8 mouse cellular contexts compared by ENCODE assay signal in the genomic region with DNA sequence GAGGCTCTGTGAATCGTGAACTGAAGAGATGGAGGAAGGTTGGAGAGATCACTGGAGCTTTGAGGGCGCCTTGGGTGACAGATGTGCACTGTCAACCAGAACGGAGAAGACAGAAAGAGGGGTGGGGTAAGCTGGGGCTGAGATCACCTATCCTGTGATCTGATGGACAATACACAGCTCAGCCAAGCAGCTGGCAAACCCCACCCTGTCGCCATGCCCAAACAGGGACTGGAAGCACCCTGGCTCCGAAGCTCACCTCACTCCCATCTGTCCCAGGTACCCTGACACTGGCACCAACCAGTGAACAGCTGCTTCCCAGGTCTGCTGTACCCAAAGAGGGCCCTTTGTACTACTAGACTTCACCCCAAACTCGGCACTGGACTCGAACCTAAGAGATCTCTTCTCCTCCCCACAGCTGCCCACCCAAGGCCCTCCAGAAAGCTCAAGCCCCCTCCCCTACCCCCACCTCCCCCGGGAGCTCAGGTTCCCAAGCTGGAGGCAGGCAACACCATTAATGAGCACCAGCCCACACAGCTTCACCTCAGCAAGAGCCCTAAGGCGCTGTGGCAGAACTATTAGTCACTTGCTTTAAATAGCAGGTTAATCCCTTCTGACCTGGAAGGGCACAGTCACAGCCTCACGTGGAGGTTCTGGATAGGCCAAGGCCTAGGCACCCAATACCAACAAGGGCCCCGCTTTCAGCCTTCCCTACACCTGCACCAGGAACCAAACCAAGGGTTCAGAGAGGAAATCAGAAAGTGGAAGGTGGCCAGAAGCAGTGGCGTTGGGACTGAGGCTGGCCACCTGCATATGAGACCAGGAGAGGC. TPM values are rescaled to one million over a fixed set of nuclear protein-coding genes. Genes with fewer than 3 reads are reported as not detected.
DNase-seq lines count a peak whose midpoint lies in the region; ATAC-seq and TF ChIP-seq lines count a peak whose summit lies in the region.
"Had no signal": no experiment of that assay in that cellular context is flagged by ENCODE, and none has a peak within 500 bp of the region (broad histone marks: within the 10 kb centered on the region; RNA-seq: fewer than 3 reads in every experiment).

No protein-coding gene starts in this region.

- no peak for ATAC-seq in embryonic facial prominence, embryonic 13.5 days (ENCODE audit: insufficient number of reproducible peaks, insufficient read depth, low FRiP score, low TSS enrichment, low read depth)
- ATAC-seq in limb, embryonic 14.5 days (ENCODE audit: low FRiP score, low read depth): no peak

- H3K4me2 ChIP-seq in embryonic facial prominence, embryonic 13.5 days: peak overlapping the region; percentile 86
- H3K4me2 ChIP-seq in limb, embryonic 14.5 days (replicated peaks; ENCODE audit: low read depth, low read length, severe bottlenecking): peak overlapping the region; percentile 90

- no peak for TF ChIP-seq POLR2A in limb, embryonic 14.5 days (IDR thresholded peaks at IDR 0.05; ENCODE audit: borderline replicate concordance, extremely low read depth, insufficient read depth, insufficient read length)

- no peaks in the 10 kb centered on the region for H3K9me3 ChIP-seq in ES-E14 (ENCODE audit: control insufficient read depth, insufficient read depth, low read depth, low read length)
- no peaks in the 10 kb centered on the region for H3K9me3 ChIP-seq in embryonic facial prominence, embryonic 13.5 days
- H3K9me3 ChIP-seq in limb, embryonic 14.5 days (ENCODE audit: control insufficient read depth, low read length): no peaks in the 10 kb centered on the region

- H3K27me3 ChIP-seq in embryonic facial prominence, embryonic 13.5 days: no peaks in the 10 kb centered on the region
- no peaks in the 10 kb centered on the region for H3K27me3 ChIP-seq in limb, embryonic 14.5 days (ENCODE audit: control insufficient read depth, insufficient read depth, low read length)

- DNase-seq in ES-E14 (ENCODE audit: low read depth, low spot score): no peak
- DNase-seq in heart, postnatal 36 days: peak; percentile 29 to 38
- no peak for DNase-seq in limb, embryonic 14.5 days (ENCODE audit: low spot score)
- DNase-seq in left cerebral cortex, postnatal 25 days (ENCODE audit: low spot score in 2 of 2): no peak
- no peak for DNase-seq in layer of hippocampus, adult 9-10 months (ENCODE audit: low spot score)
- DNase-seq in urinary bladder, postnatal 25 days (ENCODE audit: low spot score): no peak

- in situ Hi-C loops in ES-E14 (cut with MboI; ENCODE audit: low sequenced_read_pairs in 2 of 2, unreplicated experiment in 2 of 2): loop anchor here (25.0 kb wide), 1 partner anchor 215 kb away; no protein-coding TSS in a partner anchor

- peaks cover 0 to 16% of the 10 kb centered on the region in 2 experiments; a peak in 3 of 4 replicates for H3K4me1 ChIP-seq in ES-E14 (ENCODE audit: control insufficient read depth in 2 of 2, insufficient read depth in 2 of 2, low read length in 2 of 2, poor library complexity in 1 of 2)
- H3K4me1 ChIP-seq in embryonic facial prominence, embryonic 13.5 days: peaks cover 18% of the 10 kb centered on the region
- peaks cover 16% of the 10 kb centered on the region; the same call in 1 of the 2 replicates for H3K4me1 ChIP-seq in limb, embryonic 14.5 days (ENCODE audit: control insufficient read depth, insufficient read depth, low read length)

- WGBS in embryonic facial prominence, embryonic 13.5 days: 40% methylated on average over 12 of the region's 12 CpGs
- WGBS in limb, embryonic 14.5 days: 37% methylated on average over 12 of the region's 12 CpGs

- peak overlapping the region in 1 of 2 experiments; percentile 24; a peak in 1 of 4 replicates for H3K4me3 ChIP-seq in ES-E14 (ENCODE audit: insufficient read depth in 1 of 2, low read depth in 1 of 2, low read length in 2 of 2, poor library complexity in 1 of 2, severe bottlenecking in 1 of 2)
- H3K4me3 ChIP-seq in embryonic facial prominence, embryonic 13.5 days: peak overlapping the region; percentile 74
- peak overlapping the region; percentile 70 for H3K4me3 ChIP-seq in limb, embryonic 14.5 days (replicated peaks; ENCODE audit: low read length)

- intact Hi-C loops in heart, postnatal 36 days (cut with DNase I): no loop called here
- intact Hi-C loops in left cerebral cortex, postnatal 25 days (cut with DNase I): no loop called here

- H3K9ac ChIP-seq in ES-E14 (ENCODE audit: insufficient read depth, low read depth, low read length, poor library complexity, severe bottlenecking): 0 out of 2 replicates have a peak overlapping the region, but pooled peaks have one; percentile 74
- H3K9ac ChIP-seq in embryonic facial prominence, embryonic 13.5 days: 0 out of 2 replicates have a peak overlapping the region, but pooled peaks have one; percentile 85
- H3K9ac ChIP-seq in limb, embryonic 14.5 days (ENCODE audit: low read depth, low read length, severe bottlenecking): peak overlapping the region; percentile 70; the same call in 1 of the 2 replicates

- peaks cover 27% of the 10 kb centered on the region for H3K36me3 ChIP-seq in ES-E14 (ENCODE audit: control insufficient read depth, insufficient read depth, low read length, poor library complexity, severe bottlenecking)
- H3K36me3 ChIP-seq in embryonic facial prominence, embryonic 13.5 days: peaks cover 25% of the 10 kb centered on the region
- H3K36me3 ChIP-seq in limb, embryonic 14.5 days (ENCODE audit: control insufficient read depth, insufficient read depth, low read length): peaks cover 24% of the 10 kb centered on the region

- H3K27ac ChIP-seq in ES-E14 (ENCODE audit: insufficient read depth, low read depth, low read length, poor library complexity, severe bottlenecking): no peak overlapping the region
- H3K27ac ChIP-seq in embryonic facial prominence, embryonic 13.5 days: no peak overlapping the region
- no peak overlapping the region for H3K27ac ChIP-seq in limb, embryonic 14.5 days (replicated peaks; ENCODE audit: low read depth, low read length)

TF ChIP-seq in ES-E14, 5 proteins besides CTCF, POLR2A, EP300 and RAD21:
- TF ChIP-seq ZC3H11A (IDR thresholded peaks at IDR 0.05; ENCODE audit: borderline replicate concordance, low read depth, low read length) (no peak), ZNF384 (IDR thresholded peaks at IDR 0.05; ENCODE audit: low read depth, low read length) (no peak), CHD2 (IDR thresholded peaks at IDR 0.05; ENCODE audit: low read depth, low read length) (no peak), MAFK (IDR thresholded peaks at IDR 0.05; ENCODE audit: insufficient read depth, low read depth, low read length) (no peak), HCFC1 (IDR thresholded peaks at IDR 0.05; ENCODE audit: borderline replicate concordance, insufficient read depth, low read length) (no peak)
TF ChIP-seq in ES-E14: peak in this region for 0.

RNA-seq across cellular contexts. Expression of a gene that starts 1.6 kb away (rescaled TPM):
- 412 and 560 TPM in 2 replicates for total RNA-seq in ES-E14 (2012; rRNA removed)
- 145 and 152 TPM in 2 replicates for polyA plus RNA-seq in embryonic facial prominence, embryonic 13.5 days (2015; fragmentation: Nextera tagmentation; extraction: Ambion mirVana)
- 100 to 1,000 TPM; 135 to 138 TPM for total RNA-seq in heart, postnatal 36 days (2021)
- 151 and 219 TPM in 2 replicates for polyA plus RNA-seq in limb, embryonic 14.5 days (2012; rRNA removed)
- polyA plus RNA-seq in limb, embryonic 14.5 days (2014; fragmentation: Nextera tagmentation; extraction: Ambion mirVana): 166 and 177 TPM in 2 replicates
- 100 to 1,000 TPM; 170 to 197 TPM for total RNA-seq in left cerebral cortex, postnatal 25 days (2021)

RNA-seq across cellular contexts. Expression of a gene that starts 16.4 kb away (rescaled TPM):
- 6.5 and 17.2 TPM in 2 replicates for total RNA-seq in ES-E14 (2012; rRNA removed)
- polyA plus RNA-seq in embryonic facial prominence, embryonic 13.5 days (2015; fragmentation: Nextera tagmentation; extraction: Ambion mirVana): 4.2 and 5.0 TPM in 2 replicates
- total RNA-seq in heart, postnatal 36 days (2021): under 1 TPM in 1 of 2 experiments, not detected in 1; 0.33 TPM
- polyA plus RNA-seq in limb, embryonic 14.5 days (2012; rRNA removed): 2.3 and 2.9 TPM in 2 replicates
- 1.5 and 1.6 TPM in 2 replicates for polyA plus RNA-seq in limb, embryonic 14.5 days (2014; fragmentation: Nextera tagmentation; extraction: Ambion mirVana)
- total RNA-seq in left cerebral cortex, postnatal 25 days (2021): 1 to 10 TPM; 2.4 to 2.9 TPM
- polyA plus RNA-seq: erythroblast, embryonic 14.5 days had no signal

Comparison
In these comparisons a context has a peak if more than half of its experiments do, and no peak if none do; other contexts are left out.
1. DNase-seq: peak in heart, postnatal 36 days (2 of 2); none in ES-E14 (single experiment), limb, embryonic 14.5 days (single experiment), left cerebral cortex, postnatal 25 days (0 of 2), layer of hippocampus, adult 9-10 months (single experiment) and urinary bladder, postnatal 25 days (single experiment).
2. Peak in every context shown above with its lines, with median percentiles within 50 percentile points of each other: H3K9ac ChIP-seq.